Mouse (Mus musculus): ENCODE results near the gene Gm11596. TPM values are rescaled to one million over a fixed set of nuclear protein-coding genes. Genes with fewer than 3 reads are reported as not detected.
A peak's percentile ranks its signal among the peaks of the same experiment; 100 is the strongest.
"Not testable (repeated sequence)": the region's sequence is repeated elsewhere in the genome, so short reads cannot be mapped to it uniquely, and the experiment has no call there.

Gene Gm11596
- polyA plus RNA-seq, 1 experiment from 2014 or later: not detected

- WGBS: 51% methylated on average over 7 of the region's 7 CpGs
- H3K4me3 ChIP-seq (ENCODE audit: low read depth, low read length): no peak overlapping the region
- ATAC-seq (replicated peaks; ENCODE audit: low FRiP score): no peak
Measured at GRCm38 (mm10) chr11:99778401-99778800, 14.9 kb downstream of the Gm11596 start.

DNA sequence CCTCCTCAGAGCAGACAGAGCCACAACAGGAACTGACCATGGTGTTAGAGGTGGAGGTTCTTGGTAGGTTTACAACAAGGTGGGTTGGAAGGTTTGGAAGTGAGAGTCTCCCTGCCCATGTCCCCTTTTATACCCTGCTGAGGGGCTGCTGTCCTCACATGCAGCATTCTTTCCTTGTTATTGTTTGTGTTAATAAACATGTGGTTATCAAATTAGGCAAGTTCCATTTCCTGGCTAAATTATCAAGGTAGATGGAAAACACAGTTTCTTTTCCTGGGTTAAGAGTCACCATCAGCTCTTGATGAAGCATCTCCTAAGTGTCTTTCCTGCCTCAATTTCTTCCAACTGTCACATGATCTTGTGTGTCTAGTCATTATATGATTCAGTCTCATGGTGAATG is 20.5 kb downstream of the Gm11596 start, which contains the start of gene Gm11595:
TSS of gene Gm11595 (minus strand) at position 101 of the 400 bp plus-strand sequence.
- H3K27me3 ChIP-seq (ENCODE audit: control insufficient read depth, insufficient read depth, low read length); H3K9ac ChIP-seq (ENCODE audit: low read length); H3K4me1 ChIP-seq (replicated peaks; ENCODE audit: control insufficient read depth, insufficient read depth, low read length); H3K9me3 ChIP-seq (ENCODE audit: control insufficient read depth, low read length); H3K4me3 ChIP-seq (ENCODE audit: low read depth, low read length); H3K27ac ChIP-seq (ENCODE audit: low read depth, low read length); H3K4me2 ChIP-seq (ENCODE audit: low read depth, low read length, severe bottlenecking); DNase-seq (ENCODE audit: low spot score); ATAC-seq (replicated peaks; ENCODE audit: low FRiP score); H3K36me3 ChIP-seq (ENCODE audit: control insufficient read depth, insufficient read depth, low read length): not testable (repeated sequence)

More at GRCm38 (mm10) chr11:99778401-99778800, 14.9 kb downstream of the Gm11596 start:
- no peaks in the 10 kb centered on the region for H3K36me3 ChIP-seq (ENCODE audit: control insufficient read depth, insufficient read depth, low read length)
- H3K9ac ChIP-seq (ENCODE audit: low read length): no peak overlapping the region
- H3K27me3 ChIP-seq (ENCODE audit: control insufficient read depth, insufficient read depth, low read length): no peaks in the 10 kb centered on the region
- no peaks in the 10 kb centered on the region for H3K4me1 ChIP-seq (replicated peaks; ENCODE audit: control insufficient read depth, insufficient read depth, low read length)
- no peak for DNase-seq (ENCODE audit: low spot score)
- no peaks in the 10 kb centered on the region for H3K9me3 ChIP-seq (ENCODE audit: control insufficient read depth, low read length)
- H3K4me2 ChIP-seq (ENCODE audit: low read depth, low read length, severe bottlenecking): no peak overlapping the region
- no peak overlapping the region for H3K27ac ChIP-seq (ENCODE audit: low read depth, low read length)

- no peak overlapping the region for H3K9ac ChIP-seq (ENCODE audit: low read length)
- H3K9me3 ChIP-seq (ENCODE audit: control insufficient read depth, low read length): no peaks in the 10 kb centered on the region
- DNase-seq (ENCODE audit: low spot score) (no peak), ATAC-seq (replicated peaks; ENCODE audit: low FRiP score) (no peak)
- no peaks in the 10 kb centered on the region for H3K36me3 ChIP-seq (ENCODE audit: control insufficient read depth, insufficient read depth, low read length)
- 83% methylated on average over 2 of the region's 2 CpGs for WGBS
- no peak overlapping the region for H3K4me2 ChIP-seq (ENCODE audit: low read depth, low read length, severe bottlenecking)
- H3K27me3 ChIP-seq (ENCODE audit: control insufficient read depth, insufficient read depth, low read length): no peaks in the 10 kb centered on the region
- no peak overlapping the region for H3K27ac ChIP-seq (ENCODE audit: low read depth, low read length)
- H3K4me3 ChIP-seq (ENCODE audit: low read depth, low read length): no peak overlapping the region
- no peaks in the 10 kb centered on the region for H3K4me1 ChIP-seq (replicated peaks; ENCODE audit: control insufficient read depth, insufficient read depth, low read length)
Measured at GRCm38 (mm10) chr11:99768410-99768809, 24.9 kb downstream of the Gm11596 start.

DNA sequence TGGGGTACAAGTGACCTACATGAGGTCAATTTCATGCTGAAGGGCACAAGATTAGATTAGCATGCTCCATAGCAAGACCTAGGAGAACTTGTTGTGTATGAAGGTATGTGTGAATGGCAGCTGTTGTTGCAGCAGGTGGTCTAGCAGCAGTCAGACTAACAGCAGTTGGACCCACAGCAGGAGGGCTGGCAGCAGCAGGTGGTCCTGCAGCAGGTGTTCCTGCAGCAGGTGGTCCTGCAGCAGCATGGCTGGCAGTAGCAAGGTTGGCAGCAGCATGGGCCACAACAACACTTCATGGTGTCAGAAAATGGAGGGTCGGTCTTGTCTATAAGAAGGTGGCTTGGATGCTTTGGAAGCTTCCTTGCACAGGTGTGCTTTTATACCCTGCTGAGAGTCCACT is 34.4 kb downstream of the Gm11596 start:
- Histone ChIP-seq H3K4me1 (replicated peaks; ENCODE audit: control insufficient read depth, insufficient read depth, low read length) (no peaks in the 10 kb centered on the region), H3K27me3 (ENCODE audit: control insufficient read depth, insufficient read depth, low read length) (no peaks in the 10 kb centered on the region), H3K4me3 (ENCODE audit: low read depth, low read length) (no peak overlapping the region), H3K27ac (ENCODE audit: low read depth, low read length) (no peak overlapping the region), H3K9me3 (ENCODE audit: control insufficient read depth, low read length) (no peaks in the 10 kb centered on the region), H3K36me3 (ENCODE audit: control insufficient read depth, insufficient read depth, low read length) (no peaks in the 10 kb centered on the region), H3K4me2 (ENCODE audit: low read depth, low read length, severe bottlenecking) (no peak overlapping the region), H3K9ac (ENCODE audit: low read length) (no peak overlapping the region)
- WGBS: 90% methylated on average over 1 of the region's 1 CpGs
- ATAC-seq (replicated peaks; ENCODE audit: low FRiP score): no peak
- peak; percentile 49 for DNase-seq (ENCODE audit: low spot score)

DNA sequence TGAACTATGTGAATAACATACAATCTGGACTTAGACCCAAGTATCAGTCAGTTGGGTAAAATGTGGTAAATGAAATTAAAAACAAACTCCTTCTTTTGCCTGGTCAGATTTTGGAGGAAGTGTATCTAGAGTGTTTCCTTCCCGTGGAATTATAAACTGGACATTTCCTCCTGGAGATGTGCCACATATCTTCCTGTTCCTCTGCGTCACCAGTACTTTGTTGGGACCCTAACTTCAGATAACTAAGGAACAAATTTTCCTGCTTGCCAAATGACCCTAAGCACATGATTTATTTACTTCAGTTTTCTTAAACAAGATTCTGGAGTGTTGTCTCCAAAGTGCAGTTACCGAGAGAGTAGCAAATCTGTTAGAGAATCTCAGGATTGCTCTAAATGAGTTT is 49.3 kb downstream of the Gm11596 start:
- ATAC-seq (replicated peaks; ENCODE audit: low FRiP score): no peak

More for the DNA sequence above, 49.3 kb downstream of the Gm11596 start:
- no peaks in the 10 kb centered on the region for H3K9me3 ChIP-seq (ENCODE audit: control insufficient read depth, low read length)
- no peak overlapping the region for H3K27ac ChIP-seq (ENCODE audit: low read depth, low read length)
- no peaks in the 10 kb centered on the region for H3K4me1 ChIP-seq (replicated peaks; ENCODE audit: control insufficient read depth, insufficient read depth, low read length)
- H3K4me2 ChIP-seq (ENCODE audit: low read depth, low read length, severe bottlenecking): no peak overlapping the region
- WGBS: 88% methylated on average over 3 of the region's 3 CpGs
- no peak overlapping the region for H3K9ac ChIP-seq (ENCODE audit: low read length)
- H3K36me3 ChIP-seq (ENCODE audit: control insufficient read depth, insufficient read depth, low read length): no peaks in the 10 kb centered on the region
- no peak for DNase-seq (ENCODE audit: low spot score)
- H3K4me3 ChIP-seq (ENCODE audit: low read depth, low read length): no peak overlapping the region
- H3K27me3 ChIP-seq (ENCODE audit: control insufficient read depth, insufficient read depth, low read length): no peaks in the 10 kb centered on the region

Other genes starting within 250 kb of the Gm11596 start
- gene Krtap3-3, start 242.6 kb downstream of the Gm11596 start, polyA plus RNA-seq (2014; fragmentation: Nextera tagmentation; extraction: Ambion mirVana): not detected in 2 replicates
- gene Krtap3-2, start 236.6 kb downstream of the Gm11596 start, polyA plus RNA-seq (2014; fragmentation: Nextera tagmentation; extraction: Ambion mirVana): not detected in 2 replicates
- not detected in 2 replicates for gene Gm11939, start 234.0 kb downstream of the Gm11596 start, polyA plus RNA-seq (2014; fragmentation: Nextera tagmentation; extraction: Ambion mirVana)
- not detected in 2 replicates for gene Krtap3-1, start 226.8 kb downstream of the Gm11596 start, polyA plus RNA-seq (2014; fragmentation: Nextera tagmentation; extraction: Ambion mirVana)
- gene Krtap1-5, start 212.5 kb downstream of the Gm11596 start, polyA plus RNA-seq (2014; fragmentation: Nextera tagmentation; extraction: Ambion mirVana): not detected in 2 replicates
- gene Krtap1-4, start 209.8 kb downstream of the Gm11596 start, polyA plus RNA-seq (2014; fragmentation: Nextera tagmentation; extraction: Ambion mirVana): not detected in 2 replicates
- not detected in 2 replicates for gene Krtap1-3, start 202.1 kb downstream of the Gm11596 start, polyA plus RNA-seq (2014; fragmentation: Nextera tagmentation; extraction: Ambion mirVana)
- gene Krtap9-3, start 195.4 kb downstream of the Gm11596 start, polyA plus RNA-seq (2014; fragmentation: Nextera tagmentation; extraction: Ambion mirVana): not detected in 2 replicates
- not detected in 2 replicates for gene Gm11938, start 190.2 kb downstream of the Gm11596 start, polyA plus RNA-seq (2014; fragmentation: Nextera tagmentation; extraction: Ambion mirVana)
- not detected in 2 replicates for gene Gm11937, start 183.3 kb downstream of the Gm11596 start, polyA plus RNA-seq (2014; fragmentation: Nextera tagmentation; extraction: Ambion mirVana)
- gene Krtap2-4, start 178.6 kb downstream of the Gm11596 start, polyA plus RNA-seq (2014; fragmentation: Nextera tagmentation; extraction: Ambion mirVana): not detected in 2 replicates
- not detected in 2 replicates for gene Gm11562, start 173.0 kb downstream of the Gm11596 start, polyA plus RNA-seq (2014; fragmentation: Nextera tagmentation; extraction: Ambion mirVana)
- gene Krtap4-1, start 165.2 kb downstream of the Gm11596 start, polyA plus RNA-seq (2014; fragmentation: Nextera tagmentation; extraction: Ambion mirVana): not detected in 2 replicates
- gene Krtap4-2, start 158.4 kb downstream of the Gm11596 start, polyA plus RNA-seq (2014; fragmentation: Nextera tagmentation; extraction: Ambion mirVana): not detected in 2 replicates
- gene Krtap4-7, start 149.4 kb downstream of the Gm11596 start, polyA plus RNA-seq (2014; fragmentation: Nextera tagmentation; extraction: Ambion mirVana): not detected in 2 replicates
- gene Gm11555, start 143.2 kb downstream of the Gm11596 start, polyA plus RNA-seq (2014; fragmentation: Nextera tagmentation; extraction: Ambion mirVana): not detected in 2 replicates
- gene Gm11563, start 134.5 kb downstream of the Gm11596 start, polyA plus RNA-seq (2014; fragmentation: Nextera tagmentation; extraction: Ambion mirVana): not detected in 2 replicates
- gene Krtap4-6, start 127.5 kb downstream of the Gm11596 start, polyA plus RNA-seq (2014; fragmentation: Nextera tagmentation; extraction: Ambion mirVana): not detected in 2 replicates
- gene Gm14190, start 102.7 kb downstream of the Gm11596 start, polyA plus RNA-seq (2014; fragmentation: Nextera tagmentation; extraction: Ambion mirVana): not detected in 2 replicates
- not detected in 2 replicates for gene Gm14180, start 59.2 kb downstream of the Gm11596 start, polyA plus RNA-seq (2014; fragmentation: Nextera tagmentation; extraction: Ambion mirVana)
- gene Gm11595, start 20.6 kb downstream of the Gm11596 start, polyA plus RNA-seq (2014; fragmentation: Nextera tagmentation; extraction: Ambion mirVana): not detected in 2 replicates
- not detected in 2 replicates for gene Krtap4-8, start 12.8 kb downstream of the Gm11596 start, polyA plus RNA-seq (2014; fragmentation: Nextera tagmentation; extraction: Ambion mirVana)
- not detected in 2 replicates for gene Krtap4-9, start 8.3 kb downstream of the Gm11596 start, polyA plus RNA-seq (2014; fragmentation: Nextera tagmentation; extraction: Ambion mirVana)
- not detected in 2 replicates for gene Gm11569, start 5.5 kb upstream of the Gm11596 start, polyA plus RNA-seq (2014; fragmentation: Nextera tagmentation; extraction: Ambion mirVana)
- gene Gm11554, start 11.0 kb upstream of the Gm11596 start, polyA plus RNA-seq (2014; fragmentation: Nextera tagmentation; extraction: Ambion mirVana): not detected in 2 replicates
- gene Krtap4-13, start 16.4 kb upstream of the Gm11596 start, polyA plus RNA-seq (2014; fragmentation: Nextera tagmentation; extraction: Ambion mirVana): not detected in 2 replicates
- not detected in 2 replicates for gene Gm11564, start 22.2 kb upstream of the Gm11596 start, polyA plus RNA-seq (2014; fragmentation: Nextera tagmentation; extraction: Ambion mirVana)
- not detected in 2 replicates for gene 2300003K06Rik, start 44.6 kb upstream of the Gm11596 start, polyA plus RNA-seq (2014; fragmentation: Nextera tagmentation; extraction: Ambion mirVana)
- not detected in 2 replicates for gene Krtap4-16, start 58.1 kb upstream of the Gm11596 start, polyA plus RNA-seq (2014; fragmentation: Nextera tagmentation; extraction: Ambion mirVana)
- gene Gm11568, start 64.5 kb upstream of the Gm11596 start, polyA plus RNA-seq (2014; fragmentation: Nextera tagmentation; extraction: Ambion mirVana): not detected in 2 replicates
- not detected in 2 replicates for gene Gm11559, start 71.0 kb upstream of the Gm11596 start, polyA plus RNA-seq (2014; fragmentation: Nextera tagmentation; extraction: Ambion mirVana)
- not detected in 2 replicates for gene Krtap9-1, start 79.9 kb upstream of the Gm11596 start, polyA plus RNA-seq (2014; fragmentation: Nextera tagmentation; extraction: Ambion mirVana)
- gene Gm11567, start 85.7 kb upstream of the Gm11596 start, polyA plus RNA-seq (2014; fragmentation: Nextera tagmentation; extraction: Ambion mirVana): not detected in 2 replicates
- not detected in 2 replicates for gene Krtap31-1, start 114.5 kb upstream of the Gm11596 start, polyA plus RNA-seq (2014; fragmentation: Nextera tagmentation; extraction: Ambion mirVana)
- gene Gm11565, start 121.3 kb upstream of the Gm11596 start, polyA plus RNA-seq (2014; fragmentation: Nextera tagmentation; extraction: Ambion mirVana): not detected in 2 replicates
- gene Krtap31-2, start 142.8 kb upstream of the Gm11596 start, polyA plus RNA-seq (2014; fragmentation: Nextera tagmentation; extraction: Ambion mirVana): not detected in 2 replicates
- not detected in 2 replicates for gene Krtap9-5, start 155.0 kb upstream of the Gm11596 start, polyA plus RNA-seq (2014; fragmentation: Nextera tagmentation; extraction: Ambion mirVana)
- not detected in 2 replicates for gene Krtap29-1, start 185.6 kb upstream of the Gm11596 start, polyA plus RNA-seq (2014; fragmentation: Nextera tagmentation; extraction: Ambion mirVana)
- not detected in 2 replicates for gene Krtap16-1, start 193.1 kb upstream of the Gm11596 start, polyA plus RNA-seq (2014; fragmentation: Nextera tagmentation; extraction: Ambion mirVana)
- gene Krtap17-1, start 200.5 kb upstream of the Gm11596 start, polyA plus RNA-seq (2014; fragmentation: Nextera tagmentation; extraction: Ambion mirVana): not detected in 2 replicates
- gene Krt33a, start 222.7 kb upstream of the Gm11596 start, polyA plus RNA-seq (2014; fragmentation: Nextera tagmentation; extraction: Ambion mirVana): not detected in 2 replicates
- gene Krt33b, start 236.4 kb upstream of the Gm11596 start, polyA plus RNA-seq (2014; fragmentation: Nextera tagmentation; extraction: Ambion mirVana): not detected in 2 replicates
- not detected in 2 replicates for gene Krt34, start 248.1 kb upstream of the Gm11596 start, polyA plus RNA-seq (2014; fragmentation: Nextera tagmentation; extraction: Ambion mirVana)